ENCODE assay signal across 9 mouse cellular contexts in genomic region chr9:70088041-70088785, GRCm38 (mm10). TPM values are rescaled to one million over a fixed set of nuclear protein-coding genes. Genes with fewer than 3 reads are reported as not detected.
A peak's percentile ranks its signal among the peaks of the same experiment; 100 is the strongest.
DNase-seq lines count a peak whose midpoint lies in the region; ATAC-seq lines count a peak whose summit lies in the region.
"Had no signal": no experiment of that assay in that cellular context is flagged by ENCODE, and none has a peak within 500 bp of the region (broad histone marks: within the 10 kb centered on the region; RNA-seq: fewer than 3 reads in every experiment).

No protein-coding gene starts in this region.

- no peak overlapping the region for H3K9ac ChIP-seq in forebrain, embryonic 13.5 days
- H3K9ac ChIP-seq in forebrain, embryonic 11.5 days (ENCODE audit: low read length): no peak overlapping the region
- no peak overlapping the region for H3K9ac ChIP-seq in limb, embryonic 13.5 days

- no peak overlapping the region for H3K4me3 ChIP-seq in forebrain, embryonic 13.5 days
- H3K4me3 ChIP-seq in forebrain, embryonic 11.5 days (ENCODE audit: low read depth, low read length): no peak overlapping the region
- no peak overlapping the region for H3K4me3 ChIP-seq in limb, embryonic 13.5 days
- no peak overlapping the region for H3K4me3 ChIP-seq in limb, embryonic 10.5 days

- no peak overlapping the region for H3K4me2 ChIP-seq in forebrain, embryonic 13.5 days
- no peak overlapping the region for H3K4me2 ChIP-seq in forebrain, embryonic 11.5 days (ENCODE audit: low read depth, low read length, severe bottlenecking)
- no peak overlapping the region for H3K4me2 ChIP-seq in limb, embryonic 13.5 days (replicated peaks)

- H3K9me3 ChIP-seq in forebrain, embryonic 13.5 days (replicated peaks): no peaks in the 10 kb centered on the region
- H3K9me3 ChIP-seq in forebrain, embryonic 11.5 days (ENCODE audit: control insufficient read depth, low read length): no peaks in the 10 kb centered on the region
- no peaks in the 10 kb centered on the region for H3K9me3 ChIP-seq in limb, embryonic 13.5 days
- H3K9me3 ChIP-seq in limb, embryonic 10.5 days (replicated peaks): no peaks in the 10 kb centered on the region

- 66% methylated on average over 19 of the region's 19 CpGs for WGBS in forebrain, embryonic 13.5 days
- WGBS in forebrain, embryonic 11.5 days: 85% methylated on average over 19 of the region's 19 CpGs
- WGBS in limb, embryonic 13.5 days: 50% methylated on average over 19 of the region's 19 CpGs
- 85% methylated on average over 19 of the region's 19 CpGs for WGBS in limb, embryonic 10.5 days

- no peaks in the 10 kb centered on the region for H3K27me3 ChIP-seq in forebrain, embryonic 13.5 days
- H3K27me3 ChIP-seq in forebrain, embryonic 11.5 days (ENCODE audit: control insufficient read depth, insufficient read depth, low read length): no peaks in the 10 kb centered on the region
- no peaks in the 10 kb centered on the region for H3K27me3 ChIP-seq in limb, embryonic 13.5 days
- H3K27me3 ChIP-seq in limb, embryonic 10.5 days (ENCODE audit: low read depth, poor library complexity, severe bottlenecking): no peaks in the 10 kb centered on the region

- no peak for DNase-seq in forebrain, embryonic 11.5 days (ENCODE audit: low spot score)
- DNase-seq in limb, embryonic 10.5 days (ENCODE audit: low spot score): no peak
- DNase-seq in kidney, postnatal 25 days: peak; percentile 47 to 57
- DNase-seq in ovary, postnatal 36 days (ENCODE audit: low spot score): peak; percentile 58
- DNase-seq in cerebellum, postnatal 36 days: no peak

- H3K36me3 ChIP-seq in forebrain, embryonic 13.5 days (ENCODE audit: poor library complexity, severe bottlenecking): no peaks in the 10 kb centered on the region
- H3K36me3 ChIP-seq in forebrain, embryonic 11.5 days (ENCODE audit: control insufficient read depth, insufficient read depth, low read length): no peaks in the 10 kb centered on the region
- no peaks in the 10 kb centered on the region for H3K36me3 ChIP-seq in limb, embryonic 13.5 days
- H3K36me3 ChIP-seq in limb, embryonic 10.5 days: no peaks in the 10 kb centered on the region

- ATAC-seq in forebrain, embryonic 13.5 days: 0 out of 2 replicates have a peak, but pooled peaks have one; percentile 63
- no peak for ATAC-seq in forebrain, embryonic 11.5 days (replicated peaks; ENCODE audit: low FRiP score)
- ATAC-seq in limb, embryonic 13.5 days (ENCODE audit: low FRiP score, low read depth): peak; percentile 66; the same call in 1 of the 2 replicates
- no peak for ATAC-seq in activated CD4-positive, CD25-positive, alpha-beta regulatory T cell, adult 4 months

- peaks cover 10% of the 10 kb centered on the region for H3K4me1 ChIP-seq in forebrain, embryonic 13.5 days
- H3K4me1 ChIP-seq in forebrain, embryonic 11.5 days (replicated peaks; ENCODE audit: control insufficient read depth, insufficient read depth, low read length): no peaks in the 10 kb centered on the region
- H3K4me1 ChIP-seq in limb, embryonic 13.5 days: peaks cover 37% of the 10 kb centered on the region
- H3K4me1 ChIP-seq in limb, embryonic 10.5 days: no peaks in the 10 kb centered on the region

- H3K27ac ChIP-seq in forebrain, embryonic 13.5 days: no peak overlapping the region
- no peak overlapping the region for H3K27ac ChIP-seq in forebrain, embryonic 11.5 days (ENCODE audit: low read depth, low read length)
- H3K27ac ChIP-seq in limb, embryonic 13.5 days: no peak overlapping the region; the same call in 1 of the 2 replicates
- no peak overlapping the region for H3K27ac ChIP-seq in limb, embryonic 10.5 days

RNA-seq across cellular contexts. Expression of gene Gcnt3, which starts 50.3 kb away (rescaled TPM):
- not detected in 2 replicates for polyA plus RNA-seq in forebrain, embryonic 13.5 days (2015; fragmentation: Nextera tagmentation; extraction: Ambion mirVana)
- polyA plus RNA-seq in forebrain, embryonic 11.5 days (2014; fragmentation: Nextera tagmentation; extraction: Ambion mirVana): not detected in 2 replicates
- 0.03 TPM in 1 of 2 replicates, not detected in the other for polyA plus RNA-seq in limb, embryonic 13.5 days (2015; fragmentation: Nextera tagmentation; extraction: Ambion mirVana)
- polyA plus RNA-seq in limb, embryonic 10.5 days (2016; fragmentation: Nextera tagmentation; extraction: Ambion mirVana): not detected in 2 replicates
- not detected for polyA plus RNA-seq in activated CD4-positive, CD25-positive, alpha-beta regulatory T cell, adult 4 months (2017; shearing (Covaris generic))
- polyA plus RNA-seq: gonadal fat pad, adult 2 months had no signal

RNA-seq across cellular contexts. Expression of gene Fam81a, which starts 54.1 kb away (rescaled TPM):
- 5.1 and 8.0 TPM in 2 replicates for polyA plus RNA-seq in forebrain, embryonic 13.5 days (2015; fragmentation: Nextera tagmentation; extraction: Ambion mirVana)
- polyA plus RNA-seq in forebrain, embryonic 11.5 days (2014; fragmentation: Nextera tagmentation; extraction: Ambion mirVana): 3.6 and 6.0 TPM in 2 replicates
- 5.1 and 5.8 TPM in 2 replicates for polyA plus RNA-seq in limb, embryonic 13.5 days (2015; fragmentation: Nextera tagmentation; extraction: Ambion mirVana)
- 1.6 and 2.1 TPM in 2 replicates for polyA plus RNA-seq in limb, embryonic 10.5 days (2016; fragmentation: Nextera tagmentation; extraction: Ambion mirVana)
- 1 to 10 TPM in 1 of 2 experiments, under 1 TPM in 1; 0.52 to 1.5 TPM for polyA plus RNA-seq in activated CD4-positive, CD25-positive, alpha-beta regulatory T cell, adult 4 months (2017; shearing (Covaris generic))

Comparison
In these comparisons a context has a peak if more than half of its experiments do, and no peak if none do; other contexts are left out.
1. ATAC-seq: peak in forebrain, embryonic 13.5 days (single experiment) and limb, embryonic 13.5 days (single experiment); none in forebrain, embryonic 11.5 days (single experiment) and activated CD4-positive, CD25-positive, alpha-beta regulatory T cell, adult 4 months (single experiment).
2. DNase-seq: peak in kidney, postnatal 25 days (2 of 2) and ovary, postnatal 36 days (single experiment); none in forebrain, embryonic 11.5 days (single experiment), limb, embryonic 10.5 days (single experiment) and cerebellum, postnatal 36 days (0 of 2).